Mouse (Mus musculus): ENCODE measurements at regions not wholly inside any gene's neighbourhood (a gene's known extent, or its start where the extent isn't known, plus 50 kb on each side); places are given as distances from the start of the nearest gene placed in this dataset.

DNA sequence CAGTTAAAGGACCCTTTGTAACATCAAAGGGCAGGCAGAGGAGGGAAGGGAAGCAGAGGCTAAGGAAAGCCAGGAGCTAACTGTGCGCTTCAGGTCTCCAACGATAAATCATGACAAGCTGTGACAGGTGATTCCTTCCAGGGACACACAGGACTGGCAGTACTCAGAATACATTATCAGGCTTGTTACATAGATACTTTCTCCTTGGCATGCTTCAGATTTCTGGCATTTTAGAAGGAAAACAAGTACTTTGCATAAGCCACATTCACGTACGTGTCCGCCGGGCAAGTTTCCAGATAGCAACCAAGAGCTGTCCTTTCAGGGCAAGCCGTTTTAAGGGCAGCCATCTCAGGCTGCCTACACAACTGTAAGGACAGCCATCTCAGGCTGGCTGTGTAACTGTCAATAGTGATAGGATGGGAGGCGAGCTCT is 56.9 kb upstream of the Tgm3 start:
- H3K27me3 ChIP-seq (ENCODE audit: control insufficient read depth, insufficient read depth, low read length): no peaks in the 10 kb centered on the region
- WGBS: 49% methylated on average over 8 of the region's 8 CpGs
- no peak overlapping the region for H3K4me3 ChIP-seq (replicated peaks; ENCODE audit: insufficient read depth, low read depth, low read length)
- no peak overlapping the region for H3K27ac ChIP-seq (ENCODE audit: insufficient read depth, low read length)
- H3K4me1 ChIP-seq (ENCODE audit: control insufficient read depth, insufficient read depth, low read length): peaks cover 2% of the 10 kb centered on the region; the same call in 1 of the 2 replicates
- TF ChIP-seq CTCF (IDR thresholded peaks at IDR 0.05; ENCODE audit: borderline replicate concordance, insufficient read depth, low read depth, low read length) (no peak), POLR2A (IDR thresholded peaks at IDR 0.05; ENCODE audit: borderline replicate concordance, insufficient read depth, low read length) (no peak)
- no peak for DNase-seq

DNA sequence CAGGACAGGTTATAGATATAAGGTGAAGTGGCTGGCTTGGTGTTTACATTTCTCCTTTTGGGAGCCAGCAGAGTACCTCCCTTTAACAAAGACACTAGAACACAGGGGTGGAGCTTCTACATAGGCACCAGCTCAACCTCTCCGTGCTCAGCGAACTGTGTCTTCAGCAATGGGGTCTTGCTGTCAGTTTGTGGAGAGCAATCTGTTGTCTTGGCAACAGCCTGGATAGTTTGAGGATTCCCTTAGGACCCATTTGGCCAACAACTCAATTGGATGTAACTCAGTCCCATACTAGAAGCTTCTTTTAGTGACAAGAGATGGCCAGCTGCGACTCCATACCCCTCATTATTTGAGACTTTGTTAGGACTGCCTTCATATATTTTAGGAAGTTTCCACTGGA is 54.0 kb upstream of the Tgm3 start:
- H3K4me1 ChIP-seq (ENCODE audit: control insufficient read depth, insufficient read depth, low read length): peaks cover 2% of the 10 kb centered on the region; the same call in 1 of the 2 replicates
- no peak for DNase-seq
- 15% methylated on average over 3 of the region's 3 CpGs for WGBS
- no peak overlapping the region for H3K27ac ChIP-seq (ENCODE audit: insufficient read depth, low read length)
- no peaks in the 10 kb centered on the region for H3K27me3 ChIP-seq (ENCODE audit: control insufficient read depth, insufficient read depth, low read length)
- no peak overlapping the region for H3K4me3 ChIP-seq (replicated peaks; ENCODE audit: insufficient read depth, low read depth, low read length)
- TF ChIP-seq POLR2A (IDR thresholded peaks at IDR 0.05; ENCODE audit: borderline replicate concordance, insufficient read depth, low read length): no peak
- no peak for TF ChIP-seq CTCF (IDR thresholded peaks at IDR 0.05; ENCODE audit: borderline replicate concordance, insufficient read depth, low read depth, low read length)

DNA sequence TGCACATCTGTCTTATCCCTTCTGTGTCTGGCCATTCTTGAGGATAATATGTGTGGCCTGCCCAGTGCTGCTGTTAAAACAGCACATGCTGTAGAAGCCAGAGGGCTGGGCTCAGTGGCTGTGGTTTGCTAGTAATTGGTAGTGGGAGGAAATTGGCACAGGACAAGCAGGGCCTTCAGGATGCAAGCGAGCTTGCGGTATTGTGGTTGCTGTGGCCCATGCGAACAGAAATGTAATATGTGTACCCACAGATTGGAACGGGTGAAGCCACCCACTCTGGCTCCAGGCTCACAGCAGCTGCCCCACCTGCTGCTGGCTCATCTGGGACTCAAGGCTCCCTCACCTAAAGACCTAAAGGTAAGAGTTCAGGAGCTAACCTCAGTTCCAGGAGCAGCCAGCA is 51.8 kb upstream of the Tgm3 start:
- Histone ChIP-seq H3K27ac (ENCODE audit: insufficient read depth, low read length) (no peak overlapping the region), H3K4me3 (replicated peaks; ENCODE audit: insufficient read depth, low read depth, low read length) (no peak overlapping the region), H3K27me3 (ENCODE audit: control insufficient read depth, insufficient read depth, low read length) (no peaks in the 10 kb centered on the region), H3K4me1 (ENCODE audit: control insufficient read depth, insufficient read depth, low read length) (peaks cover 2% of the 10 kb centered on the region; the same call in 1 of the 2 replicates)
- no peak for TF ChIP-seq CTCF (IDR thresholded peaks at IDR 0.05; ENCODE audit: borderline replicate concordance, insufficient read depth, low read depth, low read length)
- TF ChIP-seq POLR2A (IDR thresholded peaks at IDR 0.05; ENCODE audit: borderline replicate concordance, insufficient read depth, low read length): no peak
- WGBS: 56% methylated on average over 4 of the region's 4 CpGs
- DNase-seq: no peak

DNA sequence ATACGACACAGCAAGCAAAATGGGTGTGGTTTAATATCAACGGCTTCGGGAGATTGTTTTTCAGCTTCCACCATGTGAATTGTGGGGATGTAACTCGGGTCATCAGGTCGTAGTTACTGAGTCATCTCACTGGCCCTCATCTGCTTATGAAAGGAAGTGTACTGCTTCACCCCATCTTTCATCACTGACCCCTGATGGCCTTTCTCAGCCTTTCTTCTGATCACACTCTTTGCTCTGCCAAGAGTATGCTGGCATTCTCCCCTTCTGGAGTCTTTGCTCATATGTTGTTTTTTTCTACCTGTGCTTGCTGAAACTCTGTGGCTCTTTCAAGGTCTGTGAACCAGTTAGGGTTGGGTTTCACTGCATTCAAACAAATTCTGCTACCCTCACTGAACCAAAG is 50.6 kb upstream of the Tgm3 start:
- DNase-seq: no peak
- TF ChIP-seq POLR2A (IDR thresholded peaks at IDR 0.05; ENCODE audit: borderline replicate concordance, insufficient read depth, low read length) (no peak), CTCF (IDR thresholded peaks at IDR 0.05; ENCODE audit: borderline replicate concordance, insufficient read depth, low read depth, low read length) (no peak)
- H3K27me3 ChIP-seq (ENCODE audit: control insufficient read depth, insufficient read depth, low read length): no peaks in the 10 kb centered on the region
- H3K4me1 ChIP-seq (ENCODE audit: control insufficient read depth, insufficient read depth, low read length): peaks cover 2% of the 10 kb centered on the region; the same call in 1 of the 2 replicates
- WGBS: 53% methylated on average over 5 of the region's 5 CpGs
- H3K27ac ChIP-seq (ENCODE audit: insufficient read depth, low read length): no peak overlapping the region
- H3K4me3 ChIP-seq (replicated peaks; ENCODE audit: insufficient read depth, low read depth, low read length): no peak overlapping the region
